Mouse (Mus musculus): ENCODE results near the gene Myo7a. TPM values are rescaled to one million over a fixed set of nuclear protein-coding genes. Genes with fewer than 3 reads are reported as not detected.

Gene Myo7a
- total RNA-seq (2017), result 7.4 and 7.5 TPM in 2 replicates

DNA sequence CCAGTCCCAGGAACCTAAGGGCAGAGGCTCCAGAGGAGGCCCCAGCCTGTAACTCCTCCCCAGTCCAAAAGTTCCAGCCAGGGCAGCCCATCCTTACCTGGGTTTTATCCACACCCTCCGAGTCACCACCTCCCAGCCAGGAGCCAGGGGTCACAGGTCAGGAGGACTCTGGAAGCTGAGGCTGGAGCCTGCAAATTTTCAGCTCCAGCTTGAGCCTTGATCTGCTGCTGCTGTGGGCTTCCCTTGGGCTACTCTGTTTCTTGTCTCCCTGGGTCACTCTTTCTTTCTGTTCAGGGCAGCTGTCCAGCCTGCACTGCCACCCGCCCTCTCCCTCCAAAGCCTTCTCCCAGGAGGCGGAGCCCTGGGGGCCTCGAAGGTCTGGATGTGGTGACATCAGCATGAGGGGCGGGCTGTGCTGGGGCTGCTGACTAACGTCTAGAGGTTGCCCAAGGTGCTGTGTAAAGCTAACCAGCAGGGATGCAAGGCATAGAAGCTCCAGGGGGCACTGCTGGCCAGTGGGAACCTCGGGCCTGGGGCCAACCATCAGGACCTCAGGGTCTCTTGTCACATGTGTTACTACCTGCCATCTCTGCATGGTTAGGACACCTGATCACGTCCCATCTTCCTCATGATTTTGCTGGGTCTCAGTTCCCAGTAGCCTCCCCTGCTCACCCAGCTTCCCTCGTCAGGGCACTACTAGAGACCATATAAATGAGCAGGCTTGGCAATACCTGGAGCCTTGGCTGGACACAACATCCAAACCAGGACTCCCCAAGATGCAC, at the start of gene Myo7a:
Myo7a (minus strand) TSS at position 346 of the 782 bp plus-strand sequence.
- ATAC-seq (replicated peaks; ENCODE audit: low read depth, poor library complexity, severe bottlenecking), result no peak

DNA sequence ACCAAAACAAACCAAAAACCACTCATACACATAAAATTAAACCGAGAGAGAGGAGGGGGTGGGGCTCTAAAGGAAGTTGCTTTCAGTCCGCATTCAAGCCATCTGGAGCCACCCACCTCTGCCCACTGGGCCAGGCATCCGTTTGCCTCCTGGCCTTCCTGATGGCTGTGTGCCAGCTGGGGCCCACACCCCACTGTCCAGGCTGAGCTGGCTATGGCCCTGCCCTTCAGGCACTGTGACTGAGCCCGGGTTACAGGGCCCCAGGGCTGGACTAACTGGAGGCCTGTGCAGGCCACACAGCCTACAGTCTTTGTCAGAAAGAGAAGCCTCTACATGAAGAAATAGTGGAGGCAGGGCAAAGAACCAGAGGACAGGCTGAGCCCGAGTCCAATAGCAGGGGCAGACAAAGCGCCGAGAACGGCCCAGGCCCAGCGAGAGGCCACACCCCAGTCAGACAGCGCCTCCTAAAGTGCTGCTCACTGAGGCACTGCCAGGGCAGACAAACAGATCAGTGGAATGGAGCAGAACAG, 45.7 kb upstream of the Myo7a start:
- ATAC-seq (replicated peaks; ENCODE audit: low read depth, poor library complexity, severe bottlenecking), result peak; percentile 66

GRCm38 (mm10) chr7:98164382-98164998, 45.2 kb upstream of the Myo7a start:
- no peak for ATAC-seq (replicated peaks; ENCODE audit: low read depth, poor library complexity, severe bottlenecking)

DNA sequence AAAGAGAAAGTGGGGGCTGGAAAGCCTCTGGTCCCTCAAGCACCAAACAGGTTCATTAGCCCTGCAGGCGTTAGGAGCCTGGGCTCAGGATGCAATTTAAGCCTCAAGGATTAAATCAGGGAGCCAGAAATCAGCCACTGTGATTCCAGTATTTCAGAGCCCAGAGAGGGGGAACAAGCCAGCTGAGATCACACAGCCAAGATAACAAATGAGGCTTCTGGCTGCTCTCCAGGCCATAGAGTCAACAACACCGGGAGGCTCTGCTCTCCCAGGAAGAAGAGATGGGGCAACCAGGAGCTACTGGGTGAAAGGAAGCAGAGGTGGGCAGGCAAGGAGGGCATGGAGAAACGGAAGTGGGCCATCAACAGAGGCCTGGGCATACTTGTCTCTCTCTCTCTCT, 44.4 kb upstream of the Myo7a start:
- no peak for ATAC-seq (replicated peaks; ENCODE audit: low read depth, poor library complexity, severe bottlenecking)

DNA sequence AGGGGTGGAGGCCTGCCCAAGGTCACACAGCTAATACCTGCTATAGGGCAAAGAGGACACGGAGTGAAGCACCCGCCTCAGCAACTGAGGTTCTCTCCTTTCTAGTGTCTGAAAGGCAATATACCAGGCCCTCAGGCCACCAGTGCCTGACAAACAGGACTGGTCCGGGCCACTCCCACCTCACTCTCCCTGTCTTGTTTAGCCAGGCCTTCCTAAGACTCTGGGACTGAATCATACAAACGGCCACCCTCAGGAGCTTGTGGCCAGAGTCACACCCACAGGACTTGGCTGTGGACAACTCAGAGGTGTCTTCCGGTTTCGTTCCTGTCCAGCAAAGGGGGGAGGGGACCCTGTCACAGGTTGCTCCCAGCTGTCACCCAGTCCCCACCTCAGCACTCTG, 42.9 kb upstream of the Myo7a start:
- no peak for ATAC-seq (replicated peaks; ENCODE audit: low read depth, poor library complexity, severe bottlenecking)

DNA sequence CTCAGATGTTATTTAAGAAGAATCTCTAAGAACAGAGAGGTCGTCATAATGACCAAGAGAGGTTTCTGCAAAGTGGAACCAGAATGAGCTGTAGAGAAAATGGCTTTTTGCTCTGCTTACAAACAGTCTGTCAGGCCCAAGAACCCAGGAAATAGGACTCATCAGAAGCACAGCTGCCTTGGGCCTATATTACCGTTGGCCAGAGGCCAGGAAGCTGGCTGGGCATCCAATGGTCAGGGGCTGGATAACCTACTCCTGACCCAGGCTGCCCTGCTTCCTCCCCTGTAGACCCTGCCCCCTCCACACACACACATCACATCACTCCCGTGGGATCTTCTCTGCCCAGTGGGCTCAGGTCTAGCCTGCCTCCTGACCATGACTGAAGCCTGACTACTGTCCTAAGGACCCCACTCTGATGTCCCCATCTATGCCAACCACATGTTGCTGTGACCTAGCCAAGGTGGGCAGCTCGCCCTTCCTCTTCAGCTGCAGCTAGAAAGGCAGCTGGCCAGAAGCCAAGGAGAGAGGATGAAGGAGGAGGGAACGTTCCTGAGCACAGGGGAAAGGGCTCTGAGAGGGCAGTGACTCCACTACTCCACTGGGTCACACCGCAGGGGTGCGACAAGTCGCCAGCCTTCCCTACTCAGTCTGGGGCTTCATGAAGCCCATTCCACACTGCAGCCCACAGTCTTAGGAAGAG, 40.9 kb upstream of the Myo7a start:
- ATAC-seq (replicated peaks; ENCODE audit: low read depth, poor library complexity, severe bottlenecking), result no peak

DNA sequence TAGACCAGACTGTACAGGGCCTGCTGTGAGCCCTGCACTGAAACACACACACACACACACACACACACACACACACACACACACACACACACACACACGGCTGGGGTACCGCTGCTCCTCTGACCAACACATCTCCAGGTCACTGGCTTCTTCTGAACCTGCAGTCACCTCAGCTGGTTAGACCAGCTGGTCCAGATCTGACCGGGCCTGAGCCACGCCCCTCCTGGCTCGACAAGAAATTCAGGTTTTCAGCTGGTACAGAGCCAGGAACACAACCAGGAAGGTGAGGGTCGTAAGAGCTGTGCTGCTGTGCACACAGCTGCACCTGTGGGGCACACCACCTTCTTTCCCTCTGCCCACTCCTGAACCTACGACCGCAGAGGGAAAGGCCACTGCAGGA, 39.2 kb upstream of the Myo7a start:
- no peak for ATAC-seq (replicated peaks; ENCODE audit: low read depth, poor library complexity, severe bottlenecking)

DNA sequence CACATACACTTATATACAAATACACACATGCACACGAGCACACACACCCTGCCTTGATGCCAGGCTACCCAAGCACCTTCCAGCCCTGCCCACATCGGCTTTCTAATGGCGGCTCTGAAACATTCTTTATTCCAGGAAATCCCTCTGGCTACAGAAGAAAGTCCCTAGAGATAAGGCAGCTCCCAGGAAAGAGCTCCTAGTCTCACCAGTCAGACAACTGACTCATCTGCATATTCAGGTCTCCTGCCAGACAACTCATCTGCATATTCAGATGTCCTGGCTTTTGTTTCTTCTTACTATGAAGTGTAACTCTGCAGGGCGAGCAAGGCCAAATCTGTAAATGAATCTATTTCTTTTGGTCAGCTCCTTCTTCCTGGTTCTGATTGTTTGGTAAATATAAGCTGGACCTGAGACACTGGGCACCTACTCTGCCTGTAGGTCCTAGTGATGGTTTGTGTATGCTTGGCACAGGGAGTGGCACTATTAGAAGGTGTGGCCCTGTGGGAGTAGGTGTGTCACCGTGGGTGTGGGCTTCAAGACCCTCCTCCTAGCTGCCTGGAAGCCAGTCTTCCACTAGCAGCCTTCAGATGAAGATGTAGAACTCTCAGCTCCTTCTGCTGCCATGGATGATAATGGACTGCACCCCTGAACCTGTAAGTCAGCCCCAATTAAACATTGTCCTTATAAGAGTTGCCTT, 38.5 kb upstream of the Myo7a start:
- ATAC-seq (replicated peaks; ENCODE audit: low read depth, poor library complexity, severe bottlenecking), result no peak

- no peak; the same call in 1 of the 2 replicates for ATAC-seq (replicated peaks; ENCODE audit: low read depth, poor library complexity, severe bottlenecking)
Observed at GRCm38 (mm10) chr7:98156280-98156665, 36.9 kb upstream of the Myo7a start.

DNA sequence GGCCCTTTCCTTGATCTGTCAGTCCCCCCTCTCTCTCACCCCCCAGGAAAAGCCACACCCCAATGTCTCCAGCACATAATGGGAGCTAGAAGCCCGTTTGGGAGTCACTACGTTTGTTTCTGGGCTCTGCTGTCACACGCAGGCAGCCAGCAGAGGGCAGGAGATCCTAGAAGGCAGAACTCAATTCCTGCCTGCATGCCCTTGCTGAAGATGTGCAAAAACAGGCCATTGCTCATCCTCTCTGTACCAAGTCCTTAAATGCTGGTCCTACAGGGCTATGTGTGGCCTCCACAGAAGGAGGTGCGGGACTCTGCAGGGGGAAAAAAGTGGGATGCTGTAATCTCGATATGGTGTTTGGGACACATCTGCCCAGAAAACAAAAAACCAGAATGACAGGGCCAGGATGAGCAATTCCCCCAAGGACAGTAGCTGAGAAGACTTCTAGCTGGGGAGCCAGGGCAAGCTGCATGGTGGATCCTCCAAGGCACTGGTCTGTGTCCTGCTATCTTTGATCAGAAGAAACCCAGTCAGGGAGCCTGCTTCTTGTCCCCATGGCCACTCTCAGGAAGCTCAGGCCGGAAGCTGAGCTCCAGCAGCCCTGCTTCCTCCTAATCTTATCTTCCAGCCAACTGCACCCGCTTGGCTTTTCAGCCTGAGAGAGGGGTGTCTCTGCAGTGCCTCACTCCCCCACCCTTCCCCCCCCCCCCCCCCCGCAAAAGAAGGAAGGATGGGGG, 36.4 kb upstream of the Myo7a start:
- peak; percentile 70 for ATAC-seq (replicated peaks; ENCODE audit: low read depth, poor library complexity, severe bottlenecking)

DNA sequence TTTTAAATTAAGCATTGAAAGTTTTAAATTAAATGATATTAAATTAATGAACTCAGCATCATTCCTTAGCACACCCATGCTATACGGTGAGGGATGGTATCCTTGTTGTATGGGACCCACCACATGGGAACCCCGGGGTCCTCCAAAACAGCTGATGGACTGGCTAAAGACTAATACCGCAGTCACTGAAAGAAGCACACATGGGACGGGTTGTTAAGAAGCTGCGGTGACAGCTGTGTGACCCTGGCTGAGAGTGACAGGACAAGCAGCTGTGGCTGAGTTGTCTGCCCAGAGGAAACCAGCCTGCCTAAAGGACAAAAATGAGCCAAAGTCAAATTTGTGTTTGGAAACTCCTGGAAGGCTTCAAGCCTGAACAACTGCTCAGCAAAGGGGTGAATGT, 34.6 kb upstream of the Myo7a start:
- ATAC-seq (replicated peaks; ENCODE audit: low read depth, poor library complexity, severe bottlenecking), result no peak

- ATAC-seq (replicated peaks; ENCODE audit: low read depth, poor library complexity, severe bottlenecking), result no peak
Observed at GRCm38 (mm10) chr7:98153345-98153744, 34.0 kb upstream of the Myo7a start.

- no peak for ATAC-seq (replicated peaks; ENCODE audit: low read depth, poor library complexity, severe bottlenecking)
Observed at GRCm38 (mm10) chr7:98152400-98152799, 33.1 kb upstream of the Myo7a start.

DNA sequence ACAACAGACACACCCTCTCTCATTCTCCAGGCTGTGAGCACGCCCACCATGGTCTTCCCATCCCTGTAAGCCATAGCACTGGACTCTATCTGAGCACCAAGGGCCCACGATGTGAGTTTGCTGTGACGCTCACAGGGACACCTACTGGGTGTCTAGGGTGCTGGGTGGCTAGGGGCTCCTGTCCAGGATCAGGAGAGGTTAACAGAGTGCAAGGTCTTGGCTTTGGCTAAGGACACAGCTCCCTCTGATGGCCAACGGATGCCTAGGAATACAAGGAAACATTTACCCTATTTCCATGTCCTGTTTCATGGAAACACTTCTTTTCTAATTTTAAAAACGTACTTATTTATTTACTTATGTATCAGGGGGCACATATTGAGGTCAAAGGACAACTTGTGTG, 31.2 kb upstream of the Myo7a start:
- ATAC-seq (replicated peaks; ENCODE audit: low read depth, poor library complexity, severe bottlenecking), result no peak

- ATAC-seq (replicated peaks; ENCODE audit: low read depth, poor library complexity, severe bottlenecking), result no peak
Observed at GRCm38 (mm10) chr7:98149802-98150201, 30.5 kb upstream of the Myo7a start.

DNA sequence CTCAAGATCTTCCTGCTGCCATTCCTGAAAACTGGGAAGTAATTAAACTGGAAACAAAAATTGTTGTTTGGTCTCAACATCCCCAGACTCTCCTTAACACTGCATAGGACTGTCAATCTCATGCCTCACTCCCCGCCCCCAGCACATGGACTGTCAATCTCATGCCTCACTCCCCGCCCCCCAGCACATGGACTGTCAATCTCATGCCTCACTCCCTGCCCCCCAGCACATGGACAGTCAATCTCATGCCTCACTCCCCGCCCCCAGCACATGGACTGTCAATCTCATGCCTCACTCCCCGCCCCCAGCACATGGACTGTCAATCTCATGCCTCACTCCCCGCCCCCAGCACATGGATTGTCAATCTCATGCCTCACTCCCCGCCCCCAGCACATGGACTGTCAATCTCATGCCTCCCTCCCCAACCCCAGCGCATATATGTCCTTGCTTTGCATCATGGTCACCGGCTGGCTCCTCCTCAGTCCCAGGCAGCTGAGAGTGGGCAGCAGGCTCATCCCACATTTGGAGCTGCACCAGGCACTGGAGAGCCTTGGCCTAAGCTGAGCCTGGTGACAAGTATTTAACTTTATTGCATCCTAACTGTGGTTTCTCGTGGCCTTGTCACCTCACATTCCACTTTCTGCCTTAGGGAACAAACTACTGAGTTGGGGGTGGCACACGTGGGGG, 29.5 kb upstream of the Myo7a start:
- ATAC-seq (replicated peaks; ENCODE audit: low read depth, poor library complexity, severe bottlenecking), result no peak

DNA sequence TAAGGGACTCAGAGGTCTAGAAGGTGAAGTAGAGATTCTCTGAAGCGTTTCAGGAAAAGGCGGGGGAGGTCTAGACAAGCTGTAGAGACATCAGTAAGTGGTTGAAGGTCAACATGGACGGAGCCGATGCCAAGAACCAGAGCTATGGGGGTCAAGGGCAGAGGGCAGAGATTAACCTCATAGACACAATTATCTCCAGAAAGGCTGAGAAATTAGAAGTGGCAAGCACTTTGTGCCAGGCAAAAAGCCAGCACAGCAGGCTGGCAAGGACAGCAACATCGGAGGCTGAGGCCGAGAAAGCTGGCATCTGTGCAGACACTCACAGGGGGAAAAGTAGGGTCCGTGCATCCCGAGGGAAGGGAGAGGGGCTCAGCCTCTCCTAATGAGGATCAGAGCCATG, 28.4 kb upstream of the Myo7a start:
- ATAC-seq (replicated peaks; ENCODE audit: low read depth, poor library complexity, severe bottlenecking), result no peak

- no peak for ATAC-seq (replicated peaks; ENCODE audit: low read depth, poor library complexity, severe bottlenecking)
Observed at GRCm38 (mm10) chr7:98146447-98146845, 27.1 kb upstream of the Myo7a start.

GRCm38 (mm10) chr7:98145842-98146446, 26.6 kb upstream of the Myo7a start:
- ATAC-seq (replicated peaks; ENCODE audit: low read depth, poor library complexity, severe bottlenecking), result peak; percentile 38

All from common myeloid progenitor, adult 5-6 weeks (primary cell).